Mouse (Mus musculus) lung, postnatal 10 days (tissue): ENCODE measurements around the gene Tnip2.

Experiments used
- DNase-seq: peaks from one replicate; pipeline ENCODE4 v3.0.0; 2021

Gene Tnip2

GRCm38 (mm10) chr5:34446207-34446606 is 67.6 kb downstream of the Tnip2 start:
- no peak for DNase-seq
